ENCODE assay signal across 15 mouse cellular contexts in the genomic region with DNA sequence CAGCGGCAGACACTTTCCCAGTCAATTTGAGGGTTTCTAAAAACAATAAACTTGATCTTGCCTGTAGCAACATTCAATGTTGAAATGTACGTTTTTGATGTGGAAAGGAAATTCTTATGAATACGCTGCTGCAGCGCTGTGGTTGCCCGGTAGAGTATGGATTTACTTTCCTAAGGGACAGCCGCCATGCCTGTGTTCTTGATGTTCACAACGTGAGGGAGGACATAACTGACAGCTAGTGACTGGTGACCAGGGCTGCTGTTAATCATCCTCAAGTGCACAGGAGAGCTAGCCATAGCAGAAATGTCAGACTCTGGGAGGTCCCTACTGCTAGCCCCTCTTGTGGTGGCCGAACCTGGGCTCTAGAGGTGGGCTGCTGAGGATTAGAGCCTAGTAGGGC. TPM values are rescaled to one million over a fixed set of nuclear protein-coding genes. Genes with fewer than 3 reads are reported as not detected.
DNase-seq lines count a peak whose midpoint lies in the region; ATAC-seq and TF ChIP-seq lines count a peak whose summit lies in the region.
"Had no signal": no experiment of that assay in that cellular context is flagged by ENCODE, and none has a peak within 500 bp of the region (broad histone marks: within the 10 kb centered on the region; RNA-seq: fewer than 3 reads in every experiment).

No protein-coding gene starts in this region.

- H3K4me2 ChIP-seq in heart, embryonic 12.5 days, result no peak overlapping the region
- H3K4me2 ChIP-seq in lung, embryonic 14.5 days, result 0 out of 2 replicates have a peak overlapping the region, but pooled peaks have one; percentile 20
- 0 out of 2 replicates have a peak overlapping the region, but pooled peaks have one; percentile 2 for H3K4me2 ChIP-seq in stomach, embryonic 14.5 days (replicated peaks; ENCODE audit: low read depth, low read length)
- H3K4me2 ChIP-seq: forebrain, embryonic 15.5 days; liver, embryonic 15.5 days had no signal

- intact Hi-C loops in heart, postnatal 36 days (cut with DNase I), result loop anchor here (5.0 kb wide), 1 partner anchor 178 kb away; no protein-coding TSS in a partner anchor

- no peak for TF ChIP-seq CTCF in lung, embryonic 14.5 days (IDR thresholded peaks at IDR 0.05; ENCODE audit: low read depth)
- TF ChIP-seq CTCF in embryonic fibroblast, embryonic 13.5 days (IDR thresholded peaks at IDR 0.05; ENCODE audit: borderline replicate concordance, insufficient read depth, low read length), result no peak

- H3K9ac ChIP-seq in heart, embryonic 12.5 days, result no peak overlapping the region
- H3K9ac ChIP-seq in lung, embryonic 14.5 days, result no peak overlapping the region
- no peak overlapping the region for H3K9ac ChIP-seq in stomach, embryonic 14.5 days (replicated peaks; ENCODE audit: low read depth, low read length)
- H3K9ac ChIP-seq: forebrain, embryonic 15.5 days; liver, embryonic 15.5 days had no signal

- no peak for DNase-seq in heart, postnatal 36 days
- no peak for DNase-seq in lung, embryonic 14.5 days
- DNase-seq in lung, adult 18-20 months, result no peak
- DNase-seq in adrenal gland, adult 8-10 months, result no peak
- DNase-seq: adrenal gland, adult 2 months; gastrocnemius, postnatal 36 days; kidney, postnatal 25 days had no signal

- 54% methylated on average over 8 of the region's 8 CpGs for WGBS in heart, embryonic 12.5 days
- 39% methylated on average over 8 of the region's 8 CpGs for WGBS in lung, embryonic 14.5 days
- 55% methylated on average over 8 of the region's 8 CpGs for WGBS in stomach, embryonic 14.5 days

- no peaks in the 10 kb centered on the region for H3K27me3 ChIP-seq in heart, embryonic 12.5 days (replicated peaks)
- H3K27me3 ChIP-seq in lung, embryonic 14.5 days (ENCODE audit: insufficient read depth, low read length), result no peaks in the 10 kb centered on the region
- no peaks in the 10 kb centered on the region for H3K27me3 ChIP-seq in stomach, embryonic 14.5 days (ENCODE audit: control insufficient read depth, insufficient read depth, low read length)
- H3K27me3 ChIP-seq: forebrain, embryonic 15.5 days; liver, embryonic 15.5 days had no signal

- peak overlapping the region; percentile 73 for H3K27ac ChIP-seq in heart, embryonic 12.5 days (ENCODE audit: poor library complexity, severe bottlenecking)
- peak overlapping the region; percentile 81 for H3K27ac ChIP-seq in lung, embryonic 14.5 days (ENCODE audit: low read depth)
- peak overlapping the region; percentile 99 for H3K27ac ChIP-seq in embryonic fibroblast, embryonic 13.5 days (ENCODE audit: insufficient read depth, low read length)
- peak overlapping the region; percentile 91 for H3K27ac ChIP-seq in stomach, embryonic 14.5 days (ENCODE audit: low read length)
- H3K27ac ChIP-seq: forebrain, embryonic 15.5 days; liver, embryonic 15.5 days had no signal

- no peak for ATAC-seq in heart, embryonic 12.5 days (ENCODE audit: insufficient number of reproducible peaks, low FRiP score)
- ATAC-seq in lung, embryonic 14.5 days (ENCODE audit: insufficient read depth), result no peak
- ATAC-seq in stomach, embryonic 14.5 days (ENCODE audit: insufficient number of reproducible peaks, insufficient read depth, low FRiP score, low read depth), result no peak
- ATAC-seq: CD4-positive, CD25-positive, alpha-beta regulatory T cell, adult 4 months; forebrain, embryonic 15.5 days had no signal

- H3K9me3 ChIP-seq in heart, embryonic 12.5 days (replicated peaks), result no peaks in the 10 kb centered on the region
- H3K9me3 ChIP-seq in lung, embryonic 14.5 days (ENCODE audit: low read depth, low read length), result no peaks in the 10 kb centered on the region
- no peaks in the 10 kb centered on the region for H3K9me3 ChIP-seq in stomach, embryonic 14.5 days (ENCODE audit: control insufficient read depth, low read depth, low read length)
- H3K9me3 ChIP-seq: forebrain, embryonic 15.5 days; liver, embryonic 15.5 days had no signal

- no peak overlapping the region for H3K4me3 ChIP-seq in heart, embryonic 12.5 days
- H3K4me3 ChIP-seq in lung, embryonic 14.5 days (ENCODE audit: low read depth, low read length), result no peak overlapping the region
- H3K4me3 ChIP-seq in embryonic fibroblast, embryonic 13.5 days (ENCODE audit: insufficient read depth, low read length), result no peak overlapping the region
- no peak overlapping the region for H3K4me3 ChIP-seq in stomach, embryonic 14.5 days (ENCODE audit: low read depth, low read length)
- H3K4me3 ChIP-seq: forebrain, embryonic 15.5 days; liver, embryonic 15.5 days had no signal

- no peaks in the 10 kb centered on the region for H3K36me3 ChIP-seq in heart, embryonic 12.5 days
- H3K36me3 ChIP-seq in lung, embryonic 14.5 days (ENCODE audit: insufficient read depth), result no peaks in the 10 kb centered on the region
- H3K36me3 ChIP-seq in stomach, embryonic 14.5 days (ENCODE audit: control insufficient read depth, insufficient read depth, low read length), result no peaks in the 10 kb centered on the region
- H3K36me3 ChIP-seq: liver, embryonic 15.5 days had no signal

- peak; percentile 12; the same call in 1 of the 2 replicates for TF ChIP-seq POLR2A in embryonic fibroblast, embryonic 13.5 days (IDR thresholded peaks at IDR 0.05; ENCODE audit: low read depth, low read length)

- H3K4me1 ChIP-seq in heart, embryonic 12.5 days (replicated peaks), result peaks cover 45% of the 10 kb centered on the region
- peaks cover 16% of the 10 kb centered on the region for H3K4me1 ChIP-seq in lung, embryonic 14.5 days (ENCODE audit: insufficient read depth)
- peaks cover 23% of the 10 kb centered on the region for H3K4me1 ChIP-seq in embryonic fibroblast, embryonic 13.5 days (ENCODE audit: control insufficient read depth, insufficient read depth, low read length)
- H3K4me1 ChIP-seq in stomach, embryonic 14.5 days (ENCODE audit: control insufficient read depth, insufficient read depth, low read length), result peaks cover 27% of the 10 kb centered on the region

RNA-seq across cellular contexts. Expression of gene 4930558K02Rik, which starts 29.6 kb away (rescaled TPM):
- not detected in 2 replicates for polyA plus RNA-seq in heart, embryonic 12.5 days (2016; fragmentation: Nextera tagmentation; extraction: Ambion mirVana)
- total RNA-seq in heart, postnatal 36 days (2021), result not detected
- polyA plus RNA-seq in lung, embryonic 14.5 days (2014; fragmentation: Nextera tagmentation; extraction: Ambion mirVana), result not detected in 2 replicates
- not detected in 2 replicates for polyA plus RNA-seq in embryonic fibroblast, embryonic 13.5 days (2011; ENCODE audit: insufficient read length, low read depth, missing spikeins)
- polyA plus RNA-seq in stomach, embryonic 14.5 days (2014; fragmentation: Nextera tagmentation; extraction: Ambion mirVana), result not detected in 2 replicates
- total RNA-seq in adrenal gland, adult 8-10 months (2022), result not detected
- total RNA-seq: adrenal gland, adult 2 months; common myeloid progenitor, adult 5-6 weeks; gastrocnemius, postnatal 36 days; neutrophil, adult 5-6 weeks had no signal
- polyA plus RNA-seq: adrenal gland, adult 2 months; CD4-positive, CD25-positive, alpha-beta regulatory T cell, adult 4 months; liver, embryonic 15.5 days had no signal

RNA-seq across cellular contexts. Expression of gene Pigc, which starts 40.1 kb away (rescaled TPM):
- 22.5 and 23.4 TPM in 2 replicates for polyA plus RNA-seq in heart, embryonic 12.5 days (2016; fragmentation: Nextera tagmentation; extraction: Ambion mirVana)
- 10 to 100 TPM; 14.3 to 17.6 TPM for total RNA-seq in heart, postnatal 36 days (2021)
- polyA plus RNA-seq in lung, embryonic 14.5 days (2014; fragmentation: Nextera tagmentation; extraction: Ambion mirVana), result 35.2 and 40.0 TPM in 2 replicates
- polyA plus RNA-seq in embryonic fibroblast, embryonic 13.5 days (2011; ENCODE audit: insufficient read length, low read depth, missing spikeins), result 31.0 and 38.6 TPM in 2 replicates
- 39.0 and 42.2 TPM in 2 replicates for polyA plus RNA-seq in stomach, embryonic 14.5 days (2014; fragmentation: Nextera tagmentation; extraction: Ambion mirVana)
- total RNA-seq in adrenal gland, adult 8-10 months (2022), result 10 to 100 TPM; 15.1 to 24.7 (median 19.8) TPM
